Mouse (Mus musculus): Measurements from ENCODE around the gene Tubgcp3. TPM values are rescaled to one million over a fixed set of nuclear protein-coding genes. Genes with fewer than 3 reads are reported as not detected.

The Tubgcp3 gene
- total and polyA plus RNA-seq, 3 experiments = 29.7 to 48.7 (median 33.4) TPM

DNA sequence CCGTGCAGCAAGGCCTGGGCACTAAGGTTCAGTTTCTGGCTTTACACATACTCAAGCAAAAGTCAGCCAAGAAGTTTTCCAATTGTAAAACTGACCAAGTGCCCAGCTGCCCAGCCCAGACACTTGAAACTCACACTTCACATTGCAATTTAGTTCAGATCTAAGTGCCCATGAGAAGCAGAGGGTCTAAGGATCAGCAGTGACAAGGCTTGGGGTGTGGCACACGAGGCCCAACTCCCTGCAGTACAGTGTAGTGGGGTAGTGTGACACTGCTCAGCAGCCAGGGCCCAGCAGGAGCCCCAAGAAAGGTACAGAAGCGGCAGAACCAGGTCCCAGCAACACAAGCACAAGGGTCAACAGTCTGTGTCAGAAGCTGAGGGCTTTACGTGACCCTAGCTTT is 23.1 kb downstream of the Tubgcp3 start:
- no peak for DNase-seq (ENCODE audit: extremely low read depth)
- TF ChIP-seq EP300 (IDR thresholded peaks at IDR 0.05; ENCODE audit: low read length) (no peak), GABPA (IDR thresholded peaks at IDR 0.05; ENCODE audit: insufficient replicate concordance, low read depth, low read length) (no peak), USF1 (IDR thresholded peaks at IDR 0.05; ENCODE audit: low read depth, low read length) (no peak), ZNF384 (IDR thresholded peaks at IDR 0.05; ENCODE audit: low read depth, low read length) (no peak), MYC (IDR thresholded peaks at IDR 0.05; ENCODE audit: low read depth, low read length) (no peak), TBP (conservative IDR thresholded peaks at IDR 0.05; ENCODE audit: low read depth, low read length) (no peak), UBTF (IDR thresholded peaks at IDR 0.05; ENCODE audit: low read depth, low read length) (no peak), MEF2A (IDR thresholded peaks at IDR 0.05; ENCODE audit: borderline replicate concordance, low read depth, low read length) (no peak), USF2 (conservative IDR thresholded peaks at IDR 0.05; ENCODE audit: low read depth, low read length) (no peak), ZMIZ1 (IDR thresholded peaks at IDR 0.05; ENCODE audit: low read depth, low read length) (no peak), KAT2A (IDR thresholded peaks at IDR 0.05; ENCODE audit: insufficient replicate concordance, low read length) (no peak), MAFK (IDR thresholded peaks at IDR 0.05; ENCODE audit: insufficient replicate concordance, low read length) (no peak), ETS1 (conservative IDR thresholded peaks at IDR 0.05; ENCODE audit: low read depth, low read length) (no peak), SIN3A (IDR thresholded peaks at IDR 0.05; ENCODE audit: low read length) (no peak), E2F4 (IDR thresholded peaks at IDR 0.05; ENCODE audit: insufficient replicate concordance, low read depth, low read length) (no peak)
- H3K9me3 ChIP-seq (replicated peaks; ENCODE audit: low read length) = no peaks in the 10 kb centered on the region
- H3K4me2 ChIP-seq (ENCODE audit: insufficient read depth, low read depth, poor library complexity, severe bottlenecking) = no peak overlapping the region
- no peaks in the 10 kb centered on the region for H3K27me3 ChIP-seq (replicated peaks)
- no peak overlapping the region for H3K27ac ChIP-seq (ENCODE audit: insufficient read depth, low read depth)
- no peak overlapping the region for H3K9ac ChIP-seq (ENCODE audit: insufficient read depth, low read depth)
- no peak overlapping the region for H3K4me3 ChIP-seq (replicated peaks in 1 of 3; ENCODE audit: low read depth in 2 of 3, low read length in 2 of 3, poor library complexity in 1 of 3)
- H3K36me3 ChIP-seq (replicated peaks in 1 of 2; ENCODE audit: control insufficient read depth in 1 of 2, insufficient read depth in 1 of 2, low read length in 1 of 2) = peaks cover 65 to 91% of the 10 kb centered on the region in 2 experiments
- in situ Hi-C loops (cut with MboI; ENCODE audit: low pct_ligation_motif_present, low pct_unique_long_range_greater_than_20kb, low sequenced_read_pairs) (no loop called here), dilution Hi-C loops (cut with MboI; ENCODE audit: extremely low pct_ligation_motif_present, extremely low pct_unique_long_range_greater_than_20kb, low sequenced_read_pairs) (no loop called here)
- peaks cover 0 to 24% of the 10 kb centered on the region in 2 experiments; a peak in 2 of 4 replicates for H3K4me1 ChIP-seq (ENCODE audit: control insufficient read depth in 1 of 2, insufficient read depth in 2 of 2)
- H3K79me2 ChIP-seq (replicated peaks; ENCODE audit: control insufficient read depth, extremely low read depth, insufficient read depth, poor library complexity, severe bottlenecking) = no peaks in the 10 kb centered on the region; the same call in 1 of the 2 replicates

DNA sequence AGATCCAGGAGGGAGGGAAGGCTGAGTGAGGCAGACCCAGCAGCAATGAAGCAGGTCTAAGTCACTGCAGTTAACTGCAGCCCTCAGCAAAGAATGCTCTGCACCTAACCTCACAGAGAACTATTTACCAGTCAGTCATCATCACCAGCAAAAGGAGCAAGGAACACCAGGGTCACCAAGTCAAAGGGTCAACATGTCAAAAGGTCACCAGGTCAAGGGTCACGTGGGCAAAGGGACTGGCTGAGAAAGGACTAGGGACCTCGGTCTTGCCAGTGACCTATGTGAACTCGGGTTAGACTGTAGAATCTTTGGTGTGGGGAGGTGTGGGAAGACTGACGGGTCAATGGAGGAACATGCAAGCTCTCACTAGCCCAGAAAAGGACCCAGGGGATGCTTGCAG is 25.5 kb downstream of the Tubgcp3 start:
- H3K4me1 ChIP-seq (ENCODE audit: control insufficient read depth in 1 of 2, insufficient read depth in 2 of 2) = peaks cover 0 to 24% of the 10 kb centered on the region in 2 experiments; a peak in 2 of 4 replicates
- no peak overlapping the region for H3K9ac ChIP-seq (ENCODE audit: insufficient read depth, low read depth)
- no peaks in the 10 kb centered on the region for H3K27me3 ChIP-seq (replicated peaks)
- in situ Hi-C loops (cut with MboI; ENCODE audit: low pct_ligation_motif_present, low pct_unique_long_range_greater_than_20kb, low sequenced_read_pairs) = no loop called here
- no peaks in the 10 kb centered on the region; the same call in 1 of the 2 replicates for H3K79me2 ChIP-seq (replicated peaks; ENCODE audit: control insufficient read depth, extremely low read depth, insufficient read depth, poor library complexity, severe bottlenecking)
- H3K9me3 ChIP-seq (replicated peaks; ENCODE audit: low read length) = no peaks in the 10 kb centered on the region
- TF ChIP-seq CHD1 (IDR thresholded peaks at IDR 0.05; ENCODE audit: low read depth, low read length) (no peak), PAX5 (IDR thresholded peaks at IDR 0.05; ENCODE audit: low read length) (no peak), SMC3 (IDR thresholded peaks at IDR 0.05; ENCODE audit: low read depth, low read length) (no peak), IRF4 (IDR thresholded peaks at IDR 0.05; ENCODE audit: low read depth, low read length) (no peak), MAX (IDR thresholded peaks at IDR 0.05; ENCODE audit: low read length) (no peak)
- no peak overlapping the region for H3K27ac ChIP-seq (ENCODE audit: insufficient read depth, low read depth)
- no peak overlapping the region for H3K4me2 ChIP-seq (ENCODE audit: insufficient read depth, low read depth, poor library complexity, severe bottlenecking)
- peaks cover 48 to 85% of the 10 kb centered on the region in 2 experiments for H3K36me3 ChIP-seq (replicated peaks in 1 of 2; ENCODE audit: control insufficient read depth in 1 of 2, insufficient read depth in 1 of 2, low read length in 1 of 2)
- dilution Hi-C loops (cut with MboI; ENCODE audit: extremely low pct_ligation_motif_present, extremely low pct_unique_long_range_greater_than_20kb, low sequenced_read_pairs) = no loop called here
- no peak for DNase-seq (ENCODE audit: extremely low read depth)
- H3K4me3 ChIP-seq (replicated peaks in 1 of 3; ENCODE audit: low read depth in 2 of 3, low read length in 2 of 3, poor library complexity in 1 of 3) = no peak overlapping the region

All from CH12.LX (cell line).